Mouse (Mus musculus) bone marrow, adult 2 months (tissue): Measurements from ENCODE around the gene Tgif1. TPM values are rescaled to one million over a fixed set of nuclear protein-coding genes. Genes with fewer than 3 reads are reported as not detected.
"Not testable (repeated sequence)": the region's sequence is repeated elsewhere in the genome, so short reads cannot be mapped to it uniquely, and the experiment has no call there.

Source experiments
- H3K27ac ChIP-seq: fragments of 200-500 bp; 2 replicates; pipeline ENCODE4 v1.5.1; 2012; ENCODE audit warnings: low read depth, mild to moderate bottlenecking, control low read depth, inconsistent platforms, low read length; ENCODE audit not compliant: control insufficient read depth, poor library complexity, insufficient read depth
- H3K4me1 ChIP-seq: fragments of 200-500 bp; 2 replicates; pipeline ENCODE4 v1.6.1; 2011; ENCODE audit warnings: low read length; ENCODE audit not compliant: control insufficient read depth, insufficient read depth
- H3K4me3 ChIP-seq: fragments of 200-500 bp; replicated peaks from 2 replicates; pipeline ENCODE3; 2011; ENCODE audit warnings: mild to moderate bottlenecking, low read depth, low read length, control low read depth; ENCODE audit not compliant: control insufficient read depth
- CTCF ChIP-seq: fragments of 200-500 bp; IDR thresholded peaks from 2 replicates; pipeline ENCODE4 v1.5.1; 2011; ENCODE audit warnings: low read length, control low read depth; ENCODE audit not compliant: control insufficient read depth, insufficient read depth
- POLR2A ChIP-seq: fragments of 200-500 bp; IDR thresholded peaks from 2 replicates; pipeline ENCODE4 v1.6.1; 2011; ENCODE audit warnings: low read depth, mild to moderate bottlenecking, control low read depth, low read length, borderline replicate concordance; ENCODE audit not compliant: control insufficient read depth
- WGBS: fragments of 180-500 bp; shearing (Covaris S2); methylation state at CpG from one replicate; pipeline ENCODE4 v1.1.7; 2018; 5-methylcytosine and 5-hydroxymethylcytosine counted together
- polyA plus RNA-seq: library from polyadenylated mRNA; stranded (reverse); fragments of >200 nt; gene quantifications from 2 replicates; pipeline ENCODE4 v1.2.4, GENCODE M21; 2011; ENCODE audit warnings: low replicate concordance; ENCODE audit not compliant: missing spikeins, insufficient read depth, insufficient read length

Tgif1 gene
- polyA plus RNA-seq, 1 experiment = 33.1 TPM

DNA sequence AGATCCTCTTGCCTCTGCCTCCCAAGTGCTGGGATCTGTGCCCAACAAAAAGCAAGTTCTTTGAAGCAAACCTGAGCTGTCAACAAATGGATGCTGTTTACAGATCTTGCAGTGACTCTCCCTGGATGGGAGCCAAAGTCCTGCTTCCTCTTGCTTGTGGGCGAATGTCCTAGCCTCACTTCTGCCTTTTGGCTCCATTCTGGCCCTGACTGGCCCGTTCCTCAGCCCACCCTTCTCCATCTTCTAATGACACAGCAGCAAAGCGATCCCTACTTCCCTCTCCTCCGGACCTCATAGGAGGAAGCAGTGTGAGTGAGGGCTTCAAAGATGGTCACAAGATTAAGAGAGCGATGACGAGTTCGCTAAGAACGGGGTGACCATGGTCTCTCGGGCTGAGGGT is 20.8 kb downstream of the Tgif1 start:
- 9% methylated on average over 9 of the region's 9 CpGs for WGBS
- H3K4me3 ChIP-seq = no peak overlapping the region
- H3K4me1 ChIP-seq = no peaks in the 10 kb centered on the region; the same call in 1 of the 2 replicates
- peak overlapping the region; percentile 35 for H3K27ac ChIP-seq
- no peak for TF ChIP-seq CTCF
- no peak for TF ChIP-seq POLR2A

DNA sequence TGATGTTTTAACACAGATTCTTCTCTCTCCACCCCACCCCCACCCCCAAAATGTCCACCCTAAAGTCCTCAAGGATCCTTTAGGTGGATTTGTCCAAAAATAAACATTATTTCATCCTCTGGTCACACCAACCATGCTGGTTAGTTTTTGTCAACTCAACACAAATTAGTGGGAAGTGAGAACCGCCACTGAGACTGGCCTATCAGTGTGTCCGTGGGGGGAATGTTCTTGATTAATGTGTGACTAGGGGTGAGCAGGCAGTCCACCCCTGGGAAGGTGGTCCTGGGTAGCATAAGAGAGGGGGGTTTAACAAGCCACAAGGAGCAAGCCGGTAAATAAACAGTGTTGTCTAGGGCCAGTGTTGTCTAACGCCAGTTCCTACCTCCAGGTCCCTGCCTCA is 21.8 kb downstream of the Tgif1 start:
- TF ChIP-seq POLR2A = no peak
- TF ChIP-seq CTCF = no peak
- no peaks in the 10 kb centered on the region; the same call in 1 of the 2 replicates for H3K4me1 ChIP-seq
- 74% methylated on average over 4 of the region's 4 CpGs for WGBS
- H3K4me3 ChIP-seq = no peak overlapping the region
- H3K27ac ChIP-seq = no peak overlapping the region

DNA sequence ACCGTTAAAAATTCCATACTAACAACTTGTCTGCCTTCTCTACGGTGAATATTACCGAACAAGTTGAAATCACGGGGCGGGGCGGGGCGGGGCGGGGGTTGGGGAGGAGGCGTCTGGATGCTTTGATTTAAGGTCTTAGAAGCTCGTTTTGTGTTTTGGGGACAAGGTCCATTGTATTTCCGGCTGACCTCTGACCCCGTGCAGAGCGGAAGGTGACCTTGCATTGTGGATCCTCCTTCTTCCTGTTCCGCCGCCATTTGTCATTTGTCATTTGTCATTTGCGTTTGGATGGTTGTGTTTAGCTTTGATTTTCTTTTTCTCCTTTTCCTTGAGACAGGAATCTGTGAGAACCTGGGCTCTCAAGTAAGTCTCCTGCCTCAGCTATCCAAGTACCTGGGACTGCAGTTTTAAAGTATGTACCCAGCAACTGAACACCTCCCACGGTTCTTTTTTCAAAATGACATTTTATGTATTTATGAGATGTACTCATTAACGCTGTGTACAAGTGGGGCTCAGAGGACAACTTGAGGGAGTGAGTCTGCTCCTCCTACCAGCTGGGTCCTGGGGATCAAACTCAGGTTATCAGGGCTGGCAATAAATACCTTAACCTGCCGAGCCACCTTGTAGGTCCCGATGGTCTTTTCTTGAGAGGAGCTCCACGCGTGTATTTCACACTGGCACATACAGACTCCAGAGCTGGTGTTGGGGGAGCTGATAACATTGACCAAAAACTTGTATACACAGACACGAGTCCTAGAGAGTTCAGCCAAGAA is 23.2 kb downstream of the Tgif1 start:
- 87% methylated on average over 23 of the region's 23 CpGs for WGBS
- Histone ChIP-seq H3K4me1 (no peaks in the 10 kb centered on the region; the same call in 1 of the 2 replicates), H3K4me3 (no peak overlapping the region), H3K27ac (no peak overlapping the region)
- TF ChIP-seq POLR2A (no peak), CTCF (no peak)

DNA sequence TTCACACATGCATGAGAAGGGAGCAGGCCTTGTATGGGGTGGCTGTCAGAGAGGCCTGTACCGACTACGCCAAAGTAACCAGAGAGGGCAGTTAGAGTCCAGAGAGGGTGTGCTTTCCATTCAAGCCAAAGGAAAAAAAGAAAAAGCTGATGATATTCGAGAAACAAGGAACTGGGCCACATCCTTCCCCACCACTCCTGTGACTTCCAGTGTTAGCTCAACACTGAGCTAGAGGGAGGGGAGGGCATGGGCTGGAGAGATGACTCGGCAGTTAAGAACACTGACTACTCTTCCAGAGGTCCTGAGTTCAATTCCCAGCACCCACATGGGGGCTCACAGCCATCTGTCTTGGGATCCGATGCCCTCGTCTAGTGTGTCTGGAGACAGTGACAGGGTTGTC is 24.1 kb downstream of the Tgif1 start:
- 66% methylated on average over 6 of the region's 6 CpGs for WGBS

DNA sequence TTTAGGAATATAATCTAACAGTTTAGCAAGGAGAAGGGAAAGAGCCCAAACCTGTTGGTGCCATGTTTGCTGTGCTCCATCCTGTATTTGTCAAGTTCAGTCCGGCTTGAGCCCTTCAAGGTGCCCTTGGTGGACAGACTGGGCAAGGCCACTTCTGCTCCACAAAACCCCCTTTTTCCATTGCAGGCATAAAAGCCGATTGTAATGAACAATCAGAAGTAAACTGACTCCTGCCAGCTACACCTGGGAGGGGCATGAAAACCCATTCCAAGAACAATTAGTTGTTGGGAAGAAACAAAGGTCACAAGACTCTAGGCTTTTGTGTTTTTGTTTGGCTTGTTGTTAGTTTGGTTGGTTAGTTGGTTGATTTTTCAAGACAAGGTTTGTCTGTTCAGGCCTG is 24.8 kb downstream of the Tgif1 start:
- H3K4me3 ChIP-seq = no peak overlapping the region
- TF ChIP-seq POLR2A = no peak
- no peak overlapping the region for H3K27ac ChIP-seq
- WGBS = 73% methylated on average over 2 of the region's 2 CpGs
- H3K4me1 ChIP-seq = no peaks in the 10 kb centered on the region; the same call in 1 of the 2 replicates

More for the DNA sequence above, 24.1 kb downstream of the Tgif1 start:
- no peaks in the 10 kb centered on the region; the same call in 1 of the 2 replicates for H3K4me1 ChIP-seq
- TF ChIP-seq CTCF = no peak
- TF ChIP-seq POLR2A = no peak
- no peak overlapping the region for H3K27ac ChIP-seq
- H3K4me3 ChIP-seq = no peak overlapping the region

DNA sequence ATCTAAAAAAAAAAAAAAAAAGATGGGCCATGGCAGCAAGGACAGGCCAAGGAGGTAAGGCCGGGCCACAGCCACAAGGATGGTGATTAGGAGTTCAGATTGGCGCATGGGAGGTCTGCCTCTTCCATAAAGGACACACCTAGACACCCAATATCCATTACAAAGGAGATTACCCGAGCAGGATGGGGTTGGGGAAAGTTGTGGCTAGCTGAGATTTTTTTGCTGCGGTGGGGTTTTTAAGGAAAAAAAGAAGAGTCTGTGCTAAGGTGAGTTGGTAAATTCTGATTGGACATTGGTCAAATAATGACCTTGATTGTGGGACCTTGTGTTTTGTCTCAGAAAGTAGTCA is 25.2 kb downstream of the Tgif1 start:
- Histone ChIP-seq H3K4me3 (no peak overlapping the region), H3K4me1 (no peaks in the 10 kb centered on the region; the same call in 1 of the 2 replicates), H3K27ac (no peak overlapping the region)
- WGBS = 82% methylated on average over 4 of the region's 4 CpGs
- TF ChIP-seq CTCF (no peak), POLR2A (no peak)

DNA sequence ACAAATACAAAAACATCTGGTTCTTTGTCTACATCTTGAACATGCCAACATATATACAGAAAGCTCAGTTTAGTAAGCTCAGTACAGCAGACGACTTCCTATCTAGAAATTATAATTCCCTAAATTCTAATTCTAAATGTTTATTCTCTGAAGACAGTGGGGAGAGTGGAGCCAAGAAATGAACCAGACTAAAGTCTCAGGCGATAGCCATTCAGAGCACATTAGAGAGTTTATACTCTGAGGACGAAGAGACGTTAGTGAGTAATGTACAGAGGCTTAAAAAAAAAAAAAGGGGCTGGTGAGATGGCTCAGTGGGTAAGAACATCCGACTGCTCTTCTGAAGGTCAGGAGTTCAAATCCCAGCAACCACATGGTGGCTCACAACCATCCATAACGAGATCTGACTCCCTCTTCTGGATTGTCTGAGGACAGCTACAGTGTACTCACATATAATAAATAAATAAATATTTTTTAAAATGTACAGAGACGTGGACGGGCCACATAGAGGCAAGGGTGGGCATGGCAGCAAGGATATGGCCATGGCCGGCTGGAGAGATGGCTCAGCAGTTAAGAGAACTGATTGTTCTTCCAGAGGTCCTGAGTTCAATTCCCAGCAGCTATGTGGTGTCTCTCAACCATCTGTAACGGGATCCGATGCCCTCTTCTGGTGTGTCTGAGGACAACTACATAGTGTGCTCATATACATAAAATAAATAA is 25.7 kb downstream of the Tgif1 start:
- 81% methylated on average over 11 of the region's 11 CpGs for WGBS
- H3K4me3 ChIP-seq, H3K27ac ChIP-seq, H3K4me1 ChIP-seq: not testable (repeated sequence)

DNA sequence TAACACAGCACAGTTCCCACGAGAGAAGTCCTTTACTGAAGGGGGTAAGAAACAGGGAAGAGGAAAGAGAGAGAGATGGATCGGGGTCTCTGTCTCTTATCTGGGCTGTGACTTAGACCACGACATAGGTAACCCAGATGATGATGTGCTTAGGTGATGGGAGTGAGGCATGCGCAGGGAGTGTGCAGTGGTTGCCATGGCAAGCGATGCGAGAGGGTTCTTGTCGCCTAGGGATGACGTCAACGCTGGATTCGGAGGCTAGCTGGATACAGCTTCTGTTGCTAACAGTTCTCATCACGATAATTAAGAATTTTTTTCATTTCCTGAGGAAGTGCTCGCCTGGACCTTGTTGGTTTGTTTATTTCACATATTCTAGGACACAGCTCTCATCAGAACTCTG is 27.1 kb downstream of the Tgif1 start:
- Histone ChIP-seq H3K27ac (no peak overlapping the region), H3K4me3 (no peak overlapping the region), H3K4me1 (no peaks in the 10 kb centered on the region; the same call in 1 of the 2 replicates)
- WGBS = 70% methylated on average over 12 of the region's 12 CpGs
- TF ChIP-seq POLR2A (no peak), CTCF (no peak)
